Mouse (Mus musculus) testis, adult 2 months (tissue): ENCODE measurements at regions not wholly inside any gene's neighbourhood (a gene's known extent, or its start where the extent isn't known, plus 50 kb on each side); places are given as distances from the start of the nearest gene placed in this dataset.

Experiments
- CTCF ChIP-seq: fragments of 200-500 bp; IDR thresholded peaks from 2 replicates; pipeline ENCODE4 v1.5.1; 2012; ENCODE audit warnings: low read depth, mild to moderate bottlenecking, inconsistent platforms, low read length, moderate library complexity; ENCODE audit not compliant: control insufficient read depth, insufficient read depth, insufficient replicate concordance
- POLR2A ChIP-seq: fragments of 200-500 bp; IDR thresholded peaks from 2 replicates; pipeline ENCODE4 v1.6.1; 2012; ENCODE audit warnings: low read depth, mild to moderate bottlenecking, inconsistent platforms, low read length, moderate library complexity; ENCODE audit not compliant: control insufficient read depth

DNA sequence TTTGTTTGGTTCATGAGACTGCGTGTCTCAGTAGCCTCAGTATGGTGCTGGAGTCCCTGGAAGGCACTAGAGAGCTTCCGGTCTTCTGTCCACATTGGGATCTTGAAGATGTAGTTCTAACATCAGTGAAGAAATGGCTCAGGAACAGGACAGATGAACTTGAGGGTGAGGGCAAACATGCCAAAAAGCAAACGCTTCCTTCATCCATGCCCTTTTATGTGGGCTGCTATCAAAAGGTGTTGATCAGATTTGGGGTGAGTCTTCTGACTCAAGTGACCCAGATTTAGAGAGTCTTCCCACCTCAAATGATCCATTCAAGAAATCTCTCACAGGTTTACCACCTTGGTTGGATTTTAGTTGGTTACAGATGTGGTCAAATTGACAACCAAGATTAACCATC, 304.1 kb upstream of the Klf3 start:
- TF ChIP-seq CTCF (no peak), POLR2A (no peak)
